Mouse (Mus musculus): ENCODE results near the gene March9.

- TF ChIP-seq CTCF (IDR thresholded peaks at IDR 0.05; ENCODE audit: low read depth) (no peak), EP300 (IDR thresholded peaks at IDR 0.05; ENCODE audit: low read depth) (no peak)
Observed at GRCm38 (mm10) chr10:127056490-127056889, 3.5 kb downstream of the March9 start.

All from liver, postnatal 0 days (tissue).